Mouse (Mus musculus): ENCODE measurements around the gene Pald1. TPM values are rescaled to one million over a fixed set of nuclear protein-coding genes. Genes with fewer than 3 reads are reported as not detected.

Pald1 gene
- polyA plus RNA-seq, 1 experiment from 2014 or later = 0.13 TPM

GRCm38 (mm10) chr10:61370273-61370979 is 12.9 kb downstream of the Pald1 start:
- H3K36me3 ChIP-seq (ENCODE audit: inconsistent target) = no peaks in the 10 kb centered on the region
- H3K4me3 ChIP-seq (ENCODE audit: inconsistent target) = no peak overlapping the region
- no peaks in the 10 kb centered on the region; the same call in 1 of the 2 replicates for H3K79me2 ChIP-seq (ENCODE audit: inconsistent target)
- 81% methylated on average over 17 of the region's 18 CpGs for WGBS (ENCODE audit: missing documents)
- H3K27ac ChIP-seq = no peak overlapping the region

GRCm38 (mm10) chr10:61369755-61370154 is 13.6 kb downstream of the Pald1 start:
- 93% methylated on average over 5 of the region's 5 CpGs for WGBS (ENCODE audit: missing documents)
- no peaks in the 10 kb centered on the region; the same call in 1 of the 2 replicates for H3K79me2 ChIP-seq (ENCODE audit: inconsistent target)
- H3K36me3 ChIP-seq (ENCODE audit: inconsistent target) = no peaks in the 10 kb centered on the region
- no peak overlapping the region for H3K27ac ChIP-seq
- H3K4me3 ChIP-seq (ENCODE audit: inconsistent target) = no peak overlapping the region

GRCm38 (mm10) chr10:61365902-61366301 is 17.4 kb downstream of the Pald1 start:
- Histone ChIP-seq H3K79me2 (ENCODE audit: inconsistent target) (no peaks in the 10 kb centered on the region), H3K4me3 (ENCODE audit: inconsistent target) (no peak overlapping the region), H3K36me3 (ENCODE audit: inconsistent target) (no peaks in the 10 kb centered on the region), H3K27ac (no peak overlapping the region)
- WGBS (ENCODE audit: missing documents) = 69% methylated on average over 1 of the region's 1 CpGs

GRCm38 (mm10) chr10:61364431-61364830 is 18.9 kb downstream of the Pald1 start:
- no peak overlapping the region for H3K4me3 ChIP-seq (ENCODE audit: inconsistent target)
- 93% methylated on average over 6 of the region's 6 CpGs for WGBS (ENCODE audit: missing documents)
- no peaks in the 10 kb centered on the region for H3K36me3 ChIP-seq (ENCODE audit: inconsistent target)
- no peaks in the 10 kb centered on the region for H3K79me2 ChIP-seq (ENCODE audit: inconsistent target)
- H3K27ac ChIP-seq = no peak overlapping the region

GRCm38 (mm10) chr10:61362992-61363391 is 20.3 kb downstream of the Pald1 start:
- H3K27ac ChIP-seq = no peak overlapping the region
- WGBS (ENCODE audit: missing documents) = 87% methylated on average over 8 of the region's 8 CpGs
- no peaks in the 10 kb centered on the region for H3K79me2 ChIP-seq (ENCODE audit: inconsistent target)
- H3K36me3 ChIP-seq (ENCODE audit: inconsistent target) = no peaks in the 10 kb centered on the region
- H3K4me3 ChIP-seq (ENCODE audit: inconsistent target) = no peak overlapping the region

- H3K4me3 ChIP-seq (ENCODE audit: inconsistent target) = no peak overlapping the region
- H3K27ac ChIP-seq = no peak overlapping the region
- H3K79me2 ChIP-seq (ENCODE audit: inconsistent target) = no peaks in the 10 kb centered on the region
- no peaks in the 10 kb centered on the region for H3K36me3 ChIP-seq (ENCODE audit: inconsistent target)
- 96% methylated on average over 9 of the region's 9 CpGs for WGBS (ENCODE audit: missing documents)
Observed at GRCm38 (mm10) chr10:61362483-61362882, 20.8 kb downstream of the Pald1 start.

- Histone ChIP-seq H3K79me2 (ENCODE audit: inconsistent target) (no peaks in the 10 kb centered on the region), H3K36me3 (ENCODE audit: inconsistent target) (no peaks in the 10 kb centered on the region), H3K27ac (no peak overlapping the region), H3K4me3 (ENCODE audit: inconsistent target) (no peak overlapping the region)
- WGBS (ENCODE audit: missing documents) = 91% methylated on average over 8 of the region's 8 CpGs
Observed at GRCm38 (mm10) chr10:61360667-61361066, 22.7 kb downstream of the Pald1 start.

GRCm38 (mm10) chr10:61359411-61359810 is 23.9 kb downstream of the Pald1 start:
- Histone ChIP-seq H3K36me3 (ENCODE audit: inconsistent target) (no peaks in the 10 kb centered on the region), H3K27ac (no peak overlapping the region), H3K79me2 (ENCODE audit: inconsistent target) (no peaks in the 10 kb centered on the region), H3K4me3 (ENCODE audit: inconsistent target) (no peak overlapping the region)
- WGBS (ENCODE audit: missing documents) = 88% methylated on average over 8 of the region's 8 CpGs

- Histone ChIP-seq H3K27ac (no peak overlapping the region), H3K36me3 (ENCODE audit: inconsistent target) (no peaks in the 10 kb centered on the region), H3K79me2 (ENCODE audit: inconsistent target) (no peaks in the 10 kb centered on the region), H3K4me3 (ENCODE audit: inconsistent target) (no peak overlapping the region)
- WGBS (ENCODE audit: missing documents) = 89% methylated on average over 7 of the region's 8 CpGs
Observed at GRCm38 (mm10) chr10:61357658-61358057, 25.7 kb downstream of the Pald1 start.

GRCm38 (mm10) chr10:61356568-61356967 is 26.8 kb downstream of the Pald1 start:
- Histone ChIP-seq H3K36me3 (ENCODE audit: inconsistent target) (no peaks in the 10 kb centered on the region), H3K4me3 (ENCODE audit: inconsistent target) (no peak overlapping the region), H3K79me2 (ENCODE audit: inconsistent target) (no peaks in the 10 kb centered on the region), H3K27ac (no peak overlapping the region)
- 93% methylated on average over 8 of the region's 8 CpGs for WGBS (ENCODE audit: missing documents)

- 95% methylated on average over 5 of the region's 5 CpGs for WGBS (ENCODE audit: missing documents)
- Histone ChIP-seq H3K27ac (no peak overlapping the region), H3K79me2 (ENCODE audit: inconsistent target) (no peaks in the 10 kb centered on the region), H3K36me3 (ENCODE audit: inconsistent target) (no peaks in the 10 kb centered on the region), H3K4me3 (ENCODE audit: inconsistent target) (no peak overlapping the region)
Observed at GRCm38 (mm10) chr10:61356095-61356494, 27.2 kb downstream of the Pald1 start.

GRCm38 (mm10) chr10:61355611-61356010 is 27.7 kb downstream of the Pald1 start:
- H3K79me2 ChIP-seq (ENCODE audit: inconsistent target) = no peaks in the 10 kb centered on the region
- no peak overlapping the region for H3K27ac ChIP-seq
- H3K4me3 ChIP-seq (ENCODE audit: inconsistent target) = no peak overlapping the region
- no peaks in the 10 kb centered on the region for H3K36me3 ChIP-seq (ENCODE audit: inconsistent target)
- 96% methylated on average over 13 of the region's 13 CpGs for WGBS (ENCODE audit: missing documents)

- WGBS (ENCODE audit: missing documents) = 70% methylated on average over 4 of the region's 4 CpGs
- H3K36me3 ChIP-seq (ENCODE audit: inconsistent target) = no peaks in the 10 kb centered on the region
- H3K27ac ChIP-seq = no peak overlapping the region
- no peak overlapping the region for H3K4me3 ChIP-seq (ENCODE audit: inconsistent target)
- no peaks in the 10 kb centered on the region for H3K79me2 ChIP-seq (ENCODE audit: inconsistent target)
Observed at GRCm38 (mm10) chr10:61351216-61351615, 32.1 kb downstream of the Pald1 start.

GRCm38 (mm10) chr10:61346374-61346773 is 37.0 kb downstream of the Pald1 start:
- Histone ChIP-seq H3K4me3 (ENCODE audit: inconsistent target) (no peak overlapping the region), H3K79me2 (ENCODE audit: inconsistent target) (no peaks in the 10 kb centered on the region), H3K36me3 (ENCODE audit: inconsistent target) (no peaks in the 10 kb centered on the region), H3K27ac (no peak overlapping the region)
- WGBS (ENCODE audit: missing documents) = 28% methylated on average over 10 of the region's 10 CpGs

GRCm38 (mm10) chr10:61345179-61345578 is 38.2 kb downstream of the Pald1 start:
- Histone ChIP-seq H3K36me3 (ENCODE audit: inconsistent target) (no peaks in the 10 kb centered on the region), H3K79me2 (ENCODE audit: inconsistent target) (no peaks in the 10 kb centered on the region), H3K27ac (no peak overlapping the region), H3K4me3 (ENCODE audit: inconsistent target) (no peak overlapping the region)
- 86% methylated on average over 8 of the region's 8 CpGs for WGBS (ENCODE audit: missing documents)

- Histone ChIP-seq H3K36me3 (ENCODE audit: inconsistent target) (no peaks in the 10 kb centered on the region), H3K4me3 (ENCODE audit: inconsistent target) (no peak overlapping the region), H3K27ac (no peak overlapping the region), H3K79me2 (ENCODE audit: inconsistent target) (no peaks in the 10 kb centered on the region)
- 62% methylated on average over 8 of the region's 8 CpGs for WGBS (ENCODE audit: missing documents)
Observed at GRCm38 (mm10) chr10:61343950-61344349, 39.4 kb downstream of the Pald1 start.
